Mouse (Mus musculus) T-helper 17 cell (primary cell): ENCODE measurements at regions not wholly inside any gene's neighbourhood (a gene's known extent, or its start where the extent isn't known, plus 50 kb on each side); places are given as distances from the start of the nearest gene placed in this dataset.

Experiments used
- in situ Hi-C, 2 experiments: fragments of 300-600 bp; cut with MboI, MseI; formaldehyde crosslinking; loops; 1 replicate in 1 of 2; 2 replicates in 1 of 2; pipeline ENCODE4 v1.15.1; 2025; ENCODE audit warnings: high pct_unique_total_duplicates in 2 of 2

- in situ Hi-C loops: loop anchor here in 1 of 2 experiments (10.0 kb wide), 1 partner anchor 1332 kb away; no protein-coding TSS in a partner anchor
Observed at GRCm38 (mm10) chr11:63392378-63392777, 263.6 kb downstream of the Pmp22 start.

GRCm38 (mm10) chr11:63394201-63394600 is 265.4 kb downstream of the Pmp22 start:
- in situ Hi-C loops: loop anchor here in 1 of 2 experiments (10.0 kb wide), 1 partner anchor 1331 kb away; no protein-coding TSS in a partner anchor

GRCm38 (mm10) chr11:63396386-63396785 is 267.6 kb downstream of the Pmp22 start:
- in situ Hi-C loops: loop anchor here in 1 of 2 experiments (5.0 to 10.0 kb wide), 2 partner anchors 546 to 1328 kb away; no protein-coding TSS in a partner anchor

GRCm38 (mm10) chr11:63402741-63403140 is 274.0 kb downstream of the Pmp22 start:
- in situ Hi-C loops: loop anchor here (10.0 to 25.0 kb wide), 4 partner anchors 535 to 1482 kb away; no protein-coding TSS in a partner anchor

DNA sequence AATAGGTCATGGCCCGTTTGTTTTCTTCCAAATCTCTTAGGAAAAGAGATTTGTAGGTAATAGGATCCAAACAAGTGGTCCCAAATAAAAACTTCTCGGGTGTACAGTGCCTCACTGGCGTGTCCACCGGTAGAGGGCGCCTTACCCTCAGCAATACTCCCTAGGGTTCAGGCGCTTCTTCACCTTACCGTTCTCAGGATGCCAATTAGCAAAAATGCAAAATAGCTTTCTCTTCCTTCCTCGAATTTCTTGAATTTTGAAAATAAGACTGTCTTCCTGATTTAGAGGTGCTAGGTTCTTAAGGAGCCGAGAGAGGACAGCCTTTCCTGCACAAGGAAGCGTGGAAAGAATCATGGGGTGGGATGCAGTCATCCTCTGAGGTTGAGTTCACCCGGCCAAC is 275.9 kb downstream of the Pmp22 start:
- in situ Hi-C loops: loop anchor here (5.0 to 25.0 kb wide), 5 partner anchors 533 to 1488 kb away; no protein-coding TSS in a partner anchor

DNA sequence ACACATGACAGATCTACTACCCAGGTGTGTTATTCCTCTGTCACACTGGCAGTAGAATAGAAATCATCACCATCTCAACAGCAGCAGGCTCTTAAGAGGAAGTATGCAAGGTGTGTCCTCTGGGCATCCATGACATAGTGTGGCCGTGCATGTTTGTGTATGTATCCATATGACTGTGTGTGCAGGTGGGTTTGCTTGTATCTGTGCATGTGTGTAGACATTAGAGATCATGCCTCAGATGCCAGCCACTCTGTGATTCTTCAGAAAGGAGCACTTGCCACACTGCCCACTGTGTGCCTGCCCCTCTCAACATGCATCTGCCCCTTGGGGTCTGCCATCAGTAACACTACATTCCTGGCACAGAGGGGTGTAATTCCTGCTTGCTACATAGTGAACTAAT is 280.6 kb downstream of the Pmp22 start:
- in situ Hi-C loops: loop anchor here (5.0 to 25.0 kb wide), 5 partner anchors 528 to 1483 kb away; no protein-coding TSS in a partner anchor

GRCm38 (mm10) chr11:63410921-63411320 is 282.1 kb downstream of the Pmp22 start:
- in situ Hi-C loops: loop anchor here in 1 of 2 experiments (25.0 kb wide), 1 partner anchor 526 kb away; no protein-coding TSS in a partner anchor

GRCm38 (mm10) chr11:63412364-63412991 is 283.7 kb downstream of the Pmp22 start:
- in situ Hi-C loops: loop anchor here in 1 of 2 experiments (25.0 kb wide), 1 partner anchor 525 kb away; no protein-coding TSS in a partner anchor

GRCm38 (mm10) chr11:63413106-63413505 is 284.3 kb downstream of the Pmp22 start:
- in situ Hi-C loops: loop anchor here in 1 of 2 experiments (25.0 kb wide), 1 partner anchor 524 kb away; no protein-coding TSS in a partner anchor

DNA sequence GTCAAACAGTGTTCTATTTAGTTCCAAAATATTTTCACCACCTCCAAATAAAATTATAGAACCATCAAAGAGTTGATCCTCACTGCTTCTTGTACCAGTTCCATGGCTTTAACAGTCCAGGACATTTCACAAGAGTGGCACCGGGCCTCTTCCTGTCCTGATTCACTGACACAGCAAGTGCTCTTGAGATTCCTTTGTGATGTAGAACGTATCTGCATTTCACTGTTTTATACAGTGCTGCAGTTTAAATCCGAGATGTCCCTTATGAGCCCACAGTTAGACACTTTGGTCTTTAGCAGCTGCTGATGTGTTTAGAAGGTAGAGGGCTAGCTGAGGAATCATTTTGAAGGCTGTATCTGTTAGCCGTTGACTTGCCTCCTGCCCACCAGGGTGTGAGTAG is 284.8 kb downstream of the Pmp22 start:
- in situ Hi-C loops: loop anchor here in 1 of 2 experiments (25.0 kb wide), 1 partner anchor 524 kb away; no protein-coding TSS in a partner anchor

DNA sequence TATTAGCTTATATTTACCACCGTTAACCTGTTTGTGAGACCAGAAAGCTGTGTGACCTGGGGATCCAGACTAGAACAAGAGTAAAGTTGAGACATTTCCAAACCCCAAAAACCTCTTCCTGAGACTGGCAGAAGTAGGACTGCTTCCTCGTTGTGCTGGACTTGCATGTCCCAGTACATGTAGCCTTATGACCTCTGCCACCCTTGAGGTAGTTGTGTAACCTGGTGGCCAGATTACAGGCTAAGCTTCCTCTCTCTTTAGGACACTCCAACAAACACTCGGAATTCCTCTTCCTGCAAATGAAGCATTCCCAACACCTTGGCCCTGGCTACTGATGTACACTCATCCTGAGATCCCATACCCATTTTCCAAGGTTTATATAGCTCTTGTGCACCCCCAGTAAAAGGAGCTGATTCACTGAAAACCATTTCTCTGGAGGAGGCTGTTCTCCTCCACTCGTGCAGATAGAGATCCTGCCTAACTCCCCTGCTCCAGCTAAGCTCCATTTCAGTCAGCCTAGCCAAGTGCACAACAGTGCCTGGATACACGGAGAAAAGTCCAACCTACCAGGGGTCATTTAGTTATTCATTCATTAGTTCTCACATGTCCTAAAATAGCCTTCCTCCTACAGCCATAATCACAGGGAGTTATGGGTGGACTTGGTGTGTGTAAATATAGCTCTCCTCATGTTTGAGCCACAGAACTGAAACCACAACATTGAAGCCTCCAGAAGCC is 289.4 kb downstream of the Pmp22 start:
- in situ Hi-C loops: loop anchor here in 1 of 2 experiments (25.0 kb wide), 1 partner anchor 519 kb away; no protein-coding TSS in a partner anchor

DNA sequence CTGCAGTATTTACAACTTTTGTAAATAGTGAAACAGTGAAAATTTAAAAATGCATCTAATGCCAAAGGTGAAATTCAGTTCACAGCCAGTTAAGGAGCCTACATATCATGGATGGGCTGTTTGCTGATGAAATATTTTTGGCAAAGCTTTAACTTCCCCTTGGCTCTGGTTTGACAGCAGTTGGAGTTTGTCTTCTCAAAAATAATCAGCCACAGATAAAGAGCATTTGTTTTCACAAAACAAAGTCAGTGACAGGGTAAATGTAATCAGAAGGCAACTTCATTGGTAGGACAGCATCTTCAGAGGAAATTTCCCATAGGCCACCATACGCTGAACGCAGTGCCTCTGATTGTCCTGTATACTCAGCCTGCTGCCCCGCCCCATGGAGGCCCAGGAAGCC is 291.6 kb downstream of the Pmp22 start:
- in situ Hi-C loops: loop anchor here in 1 of 2 experiments (25.0 kb wide), 1 partner anchor 517 kb away; no protein-coding TSS in a partner anchor

DNA sequence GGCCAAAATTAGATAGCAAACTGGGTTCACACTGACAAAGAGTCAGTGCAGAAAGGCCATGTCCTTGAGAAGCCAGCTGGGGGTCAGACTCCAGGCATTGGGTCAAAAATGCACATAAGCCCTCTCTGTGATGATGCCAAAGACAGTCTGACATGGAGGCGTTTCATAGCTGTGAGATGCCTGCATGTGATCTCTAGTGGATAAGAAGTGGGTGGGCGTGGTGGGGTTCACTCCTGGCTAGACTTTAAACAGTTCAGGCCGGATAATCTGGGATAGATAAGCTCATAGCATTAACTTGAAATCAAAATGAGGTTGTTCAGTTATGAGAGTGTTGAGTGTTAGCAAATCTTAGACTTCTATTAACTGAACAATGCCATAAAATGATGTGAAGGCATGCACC is 293.3 kb downstream of the Pmp22 start:
- in situ Hi-C loops: loop anchor here in 1 of 2 experiments (25.0 kb wide), 1 partner anchor 515 kb away; no protein-coding TSS in a partner anchor

- in situ Hi-C loops: loop anchor here in 1 of 2 experiments (25.0 kb wide), 1 partner anchor 513 kb away; no protein-coding TSS in a partner anchor
Observed at GRCm38 (mm10) chr11:63424319-63424718, 295.5 kb downstream of the Pmp22 start.

- in situ Hi-C loops: no loop called here
Observed at GRCm38 (mm10) chr11:63425741-63426140, 297.0 kb downstream of the Pmp22 start.

DNA sequence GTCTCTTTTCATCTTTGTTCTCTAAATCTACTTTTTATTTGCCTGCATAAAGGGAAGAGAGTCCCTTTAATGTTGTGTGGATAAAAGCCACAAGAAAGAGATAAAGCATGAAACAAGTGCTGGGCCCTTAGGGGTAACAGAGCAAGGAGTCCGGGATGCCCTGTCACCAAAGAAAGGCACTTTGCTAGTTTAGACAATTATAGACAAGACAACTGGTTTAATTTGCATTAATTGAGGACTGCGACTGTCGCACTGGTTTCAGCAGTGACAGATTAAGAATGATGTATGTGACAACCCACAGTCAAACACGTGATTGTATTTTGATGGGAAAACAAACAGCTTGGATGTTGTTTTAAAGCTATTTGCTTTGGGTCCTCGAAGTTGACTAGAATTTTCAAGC is 325.0 kb downstream of the Pmp22 start:
- in situ Hi-C loops: no loop called here

- in situ Hi-C loops: no loop called here
Observed at GRCm38 (mm10) chr11:63454910-63455531, 326.2 kb downstream of the Pmp22 start.

DNA sequence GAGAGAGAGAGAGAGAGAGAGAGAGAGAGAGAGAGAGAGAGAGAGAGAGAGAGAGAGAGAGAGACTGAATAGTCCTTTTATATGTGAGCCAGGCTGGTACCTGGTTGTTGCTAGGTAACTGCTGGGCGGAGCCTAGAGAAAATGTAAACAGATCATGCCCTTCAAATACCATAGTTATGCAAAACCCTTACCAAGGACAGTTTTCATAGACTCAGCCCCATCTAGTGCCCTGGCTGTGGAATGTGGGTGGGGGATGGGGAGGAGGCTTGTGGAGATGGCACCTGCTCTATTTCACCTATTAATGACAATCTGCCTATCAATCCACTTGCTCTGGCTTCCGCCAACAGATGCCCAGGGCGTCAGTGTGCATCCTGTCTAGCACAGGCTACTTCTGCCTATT is 327.6 kb downstream of the Pmp22 start:
- in situ Hi-C loops: no loop called here

- in situ Hi-C loops: no loop called here
Observed at GRCm38 (mm10) chr11:63457250-63457649, 328.5 kb downstream of the Pmp22 start.

DNA sequence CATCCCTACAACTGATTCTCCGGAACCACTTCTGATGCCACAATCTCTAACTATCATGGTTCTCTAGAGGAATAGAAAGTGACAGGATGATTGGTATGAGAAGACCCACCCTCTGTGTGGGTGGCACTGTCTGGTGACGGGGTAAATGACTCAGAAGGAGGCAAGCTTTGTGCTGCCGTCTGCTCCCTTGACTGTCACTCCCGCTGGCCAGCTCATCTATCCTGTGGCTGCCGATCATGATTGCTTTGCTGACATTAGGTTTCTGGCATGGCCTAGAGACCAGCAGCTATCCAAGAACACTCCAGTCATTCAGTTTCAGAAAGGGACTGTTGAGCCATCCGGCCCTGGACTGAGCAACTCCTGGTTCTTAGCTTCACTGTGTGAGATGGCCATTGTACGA is 331.4 kb downstream of the Pmp22 start:
- in situ Hi-C loops: no loop called here

- in situ Hi-C loops: no loop called here
Observed at GRCm38 (mm10) chr11:63463797-63464331, 335.1 kb downstream of the Pmp22 start.
